Mouse (Mus musculus) cerebellum, adult 2 months (tissue): Measurements from ENCODE around the gene Foxc2. TPM values are rescaled to one million over a fixed set of nuclear protein-coding genes. Genes with fewer than 3 reads are reported as not detected.
A peak's percentile ranks its signal among the peaks of the same experiment; 100 is the strongest.

Experiments
- DNase-seq, 2 experiments: peaks; one replicate each; pipeline ENCODE4 v3.0.0; 2021
- H3K27ac ChIP-seq: fragments of 200-500 bp; 2 replicates; pipeline ENCODE4 v1.5.1; 2012; ENCODE audit warnings: low read length, control low read depth, inconsistent platforms; ENCODE audit not compliant: insufficient read depth
- H3K27me3 ChIP-seq: fragments of 200-500 bp; 2 replicates; pipeline ENCODE4 v1.6.1; 2012; ENCODE audit warnings: inconsistent platforms, mild to moderate bottlenecking, low read length, moderate library complexity; ENCODE audit not compliant: control insufficient read depth, insufficient read depth
- H3K4me1 ChIP-seq: fragments of 200-500 bp; 2 replicates; pipeline ENCODE4 v1.6.1; 2011; ENCODE audit warnings: low read length; ENCODE audit not compliant: control insufficient read depth, insufficient read depth
- H3K4me3 ChIP-seq: fragments of 200-500 bp; replicated peaks from 2 replicates; pipeline ENCODE3; 2011; ENCODE audit warnings: mild to moderate bottlenecking, low read depth, low read length, control low read depth; ENCODE audit not compliant: insufficient read depth
- CTCF ChIP-seq: fragments of 200-500 bp; IDR thresholded peaks from 2 replicates; pipeline ENCODE4 v1.5.1; 2011; ENCODE audit warnings: low read depth, mild to moderate bottlenecking, control low read depth, low read length, moderate library complexity, borderline replicate concordance; ENCODE audit not compliant: insufficient read depth
- POLR2A ChIP-seq: fragments of 200-500 bp; IDR thresholded peaks from 2 replicates; pipeline ENCODE4 v1.6.1; 2011; ENCODE audit warnings: low read length, control low read depth, borderline replicate concordance; ENCODE audit not compliant: insufficient read depth
- WGBS: fragments of 180-500 bp; shearing (Covaris S2); methylation state at CpG from one replicate; pipeline ENCODE4 v1.1.7; 2018; 5-methylcytosine and 5-hydroxymethylcytosine counted together
- polyA plus RNA-seq: library from polyadenylated mRNA; depleted of rRNA; stranded (reverse); fragments of >200 nt; gene quantifications from 2 replicates; pipeline ENCODE4 v1.2.3, GENCODE M21; 2012

Foxc2 gene
- polyA plus RNA-seq, 1 experiment, result 0.34 TPM

DNA sequence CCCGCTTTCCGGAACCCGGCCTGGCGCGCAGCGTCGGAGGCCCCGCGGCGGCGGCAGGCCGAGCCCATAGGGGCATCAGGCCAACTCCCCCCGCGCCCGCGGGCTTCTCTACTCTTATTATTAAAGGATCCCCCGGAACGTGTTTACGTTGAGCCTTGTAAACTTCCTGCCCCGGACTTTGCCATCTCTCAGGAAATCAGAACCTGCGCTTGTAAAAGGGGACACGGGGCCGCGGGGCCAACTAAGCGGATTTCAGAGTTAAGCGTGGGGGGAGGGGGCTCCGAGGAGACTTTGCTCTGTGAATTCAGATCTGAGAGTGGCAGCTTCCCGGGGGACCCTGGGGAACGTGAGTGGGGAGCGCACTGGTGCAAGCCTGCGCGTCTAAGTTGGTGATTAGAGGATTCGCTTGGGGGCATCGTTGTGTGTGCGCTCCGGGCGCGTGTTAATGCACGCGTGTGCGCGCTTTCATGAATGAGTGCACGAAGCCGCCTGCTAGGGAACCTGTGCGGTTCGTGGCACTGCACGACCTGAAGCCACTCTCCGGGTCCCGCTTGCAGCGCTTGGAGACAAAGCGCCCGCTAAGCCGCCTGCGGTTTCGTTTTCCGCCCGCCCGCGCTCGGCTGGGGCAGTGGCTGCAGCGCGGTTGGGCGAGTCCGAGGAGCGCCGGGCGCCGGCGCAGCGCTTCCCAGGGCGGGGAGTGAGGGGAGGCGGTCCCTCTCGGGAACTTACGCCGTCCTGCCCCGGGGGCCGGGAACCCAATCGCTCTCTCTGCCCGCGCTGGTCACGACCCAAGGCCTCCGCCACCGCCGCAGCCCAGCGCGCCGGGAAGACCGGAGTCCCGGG, 32.7 kb upstream of the Foxc2 start:
- Histone ChIP-seq H3K27ac (no peak overlapping the region), H3K27me3 (peaks cover 10% of the 10 kb centered on the region; the same call in 1 of the 2 replicates), H3K4me1 (no peaks in the 10 kb centered on the region), H3K4me3 (peak overlapping the region; percentile 34)
- under 1% methylated on average over 89 of the region's 89 CpGs for WGBS
- no peak for TF ChIP-seq POLR2A
- no peak for TF ChIP-seq CTCF
- DNase-seq, result no peak

DNA sequence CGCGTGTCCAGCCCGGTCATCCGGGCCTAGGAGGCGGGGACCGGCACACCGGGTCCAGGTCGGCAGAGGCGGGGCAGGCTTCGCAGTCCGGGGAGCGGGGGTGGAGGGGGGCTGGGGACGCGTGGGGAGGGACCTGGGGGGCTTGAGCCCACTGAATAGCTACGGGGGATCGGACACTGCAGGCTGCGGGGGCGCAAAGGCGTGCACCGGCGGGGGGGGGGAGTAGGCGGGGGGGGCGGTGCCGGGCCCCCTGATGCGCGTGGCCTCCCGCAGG, 32.1 kb upstream of the Foxc2 start:
- Histone ChIP-seq H3K27ac (no peak overlapping the region), H3K27me3 (peaks cover 10% of the 10 kb centered on the region; the same call in 1 of the 2 replicates), H3K4me1 (no peaks in the 10 kb centered on the region), H3K4me3 (peak overlapping the region; percentile 1)
- no peak for DNase-seq
- 1% methylated on average over 21 of the region's 27 CpGs for WGBS
- TF ChIP-seq POLR2A (no peak), CTCF (no peak)

DNA sequence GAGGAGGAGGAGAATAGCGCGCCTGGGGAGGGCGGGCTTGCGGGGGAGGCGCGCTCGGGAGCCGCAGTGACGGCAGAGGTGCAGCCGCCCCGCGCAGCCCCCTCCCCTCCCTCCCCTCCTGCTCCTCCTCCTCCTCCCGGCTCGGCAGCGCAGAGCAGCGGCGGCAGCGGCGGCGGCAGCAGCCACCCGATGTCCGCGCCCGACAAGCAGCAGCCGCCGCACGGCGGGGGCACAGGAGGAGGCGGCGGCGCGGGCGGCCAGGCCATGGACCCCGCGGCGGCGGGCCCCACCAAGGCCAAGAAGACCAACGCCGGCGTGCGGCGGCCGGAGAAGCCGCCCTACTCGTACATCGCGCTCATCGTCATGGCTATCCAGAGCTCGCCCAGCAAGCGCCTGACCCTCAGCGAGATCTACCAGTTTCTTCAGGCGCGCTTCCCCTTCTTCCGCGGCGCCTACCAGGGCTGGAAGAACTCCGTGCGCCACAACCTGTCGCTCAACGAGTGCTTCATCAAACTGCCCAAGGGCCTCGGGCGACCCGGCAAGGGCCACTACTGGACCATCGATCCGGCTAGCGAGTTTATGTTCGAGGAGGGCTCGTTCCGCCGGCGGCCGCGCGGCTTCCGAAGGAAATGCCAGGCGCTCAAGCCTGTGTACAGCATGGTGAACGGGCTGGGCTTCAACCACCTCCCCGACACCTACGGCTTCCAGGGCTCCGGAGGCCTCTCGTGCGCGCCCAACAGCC, 31.6 kb upstream of the Foxc2 start, which contains the start of gene Foxf1:
Gene Foxf1 (plus strand): TSS at position 177 of the 742 bp plus-strand sequence.
- Histone ChIP-seq H3K27me3 (peaks cover 11% of the 10 kb centered on the region; the same call in 1 of the 2 replicates), H3K4me3 (peak within 1 kb of the TSS; percentile 34), H3K4me1 (no peaks in the 10 kb centered on the region), H3K27ac (no peak within 1 kb of the TSS)
- no peak for DNase-seq
- under 1% methylated on average over 50 of the region's 83 CpGs for WGBS
- TF ChIP-seq POLR2A, result no peak
- TF ChIP-seq CTCF, result no peak

DNA sequence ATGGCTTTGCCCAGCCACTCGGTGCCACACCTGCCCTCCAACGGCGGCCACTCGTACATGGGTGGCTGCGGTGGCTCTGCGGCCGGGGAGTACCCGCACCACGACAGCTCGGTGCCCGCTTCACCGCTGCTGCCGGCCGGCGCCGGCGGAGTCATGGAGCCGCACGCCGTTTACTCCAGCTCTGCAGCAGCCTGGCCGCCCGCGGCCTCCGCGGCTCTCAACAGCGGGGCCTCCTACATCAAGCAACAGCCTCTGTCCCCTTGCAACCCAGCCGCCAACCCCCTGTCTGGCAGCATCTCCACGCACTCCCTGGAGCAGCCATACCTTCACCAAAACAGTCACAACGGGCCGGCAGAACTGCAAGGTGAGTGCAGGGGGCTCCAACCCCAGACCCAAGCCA, 31.0 kb upstream of the Foxc2 start:
- H3K4me3 ChIP-seq, result no peak overlapping the region
- TF ChIP-seq CTCF (no peak), POLR2A (no peak)
- WGBS, result 7% methylated on average over 30 of the region's 30 CpGs

DNA sequence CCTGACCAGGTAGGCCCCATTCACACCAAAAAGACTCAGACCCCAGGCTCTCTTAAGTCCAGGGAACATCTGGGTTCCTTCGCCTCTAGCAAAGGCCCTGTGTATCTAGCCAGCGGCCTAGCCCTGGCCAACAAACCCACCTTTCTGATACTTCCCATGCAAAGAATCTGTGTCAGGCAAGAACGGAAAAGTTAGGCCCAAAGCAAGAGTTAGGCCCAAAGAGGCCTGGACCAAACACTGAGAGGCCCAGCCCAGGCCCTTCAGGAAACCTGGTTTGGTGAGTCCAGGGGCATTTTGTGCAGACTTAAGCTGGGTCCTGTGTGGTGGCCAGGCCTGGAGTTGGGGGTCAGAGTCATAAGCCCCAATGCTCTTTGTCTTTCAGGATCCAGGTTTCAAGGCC, 30.4 kb upstream of the Foxc2 start:
- no peak overlapping the region for H3K4me3 ChIP-seq
- H3K4me1 ChIP-seq, result no peaks in the 10 kb centered on the region
- 76% methylated on average over 3 of the region's 3 CpGs for WGBS
- no peak for DNase-seq
- peaks cover 12% of the 10 kb centered on the region; the same call in 1 of the 2 replicates for H3K27me3 ChIP-seq
- TF ChIP-seq CTCF (no peak), POLR2A (no peak)
- H3K27ac ChIP-seq, result no peak overlapping the region

More for the DNA sequence above, 31.0 kb upstream of the Foxc2 start:
- no peaks in the 10 kb centered on the region for H3K4me1 ChIP-seq
- H3K27me3 ChIP-seq, result peaks cover 12% of the 10 kb centered on the region; the same call in 1 of the 2 replicates
- no peak overlapping the region for H3K27ac ChIP-seq
- DNase-seq, result no peak

DNA sequence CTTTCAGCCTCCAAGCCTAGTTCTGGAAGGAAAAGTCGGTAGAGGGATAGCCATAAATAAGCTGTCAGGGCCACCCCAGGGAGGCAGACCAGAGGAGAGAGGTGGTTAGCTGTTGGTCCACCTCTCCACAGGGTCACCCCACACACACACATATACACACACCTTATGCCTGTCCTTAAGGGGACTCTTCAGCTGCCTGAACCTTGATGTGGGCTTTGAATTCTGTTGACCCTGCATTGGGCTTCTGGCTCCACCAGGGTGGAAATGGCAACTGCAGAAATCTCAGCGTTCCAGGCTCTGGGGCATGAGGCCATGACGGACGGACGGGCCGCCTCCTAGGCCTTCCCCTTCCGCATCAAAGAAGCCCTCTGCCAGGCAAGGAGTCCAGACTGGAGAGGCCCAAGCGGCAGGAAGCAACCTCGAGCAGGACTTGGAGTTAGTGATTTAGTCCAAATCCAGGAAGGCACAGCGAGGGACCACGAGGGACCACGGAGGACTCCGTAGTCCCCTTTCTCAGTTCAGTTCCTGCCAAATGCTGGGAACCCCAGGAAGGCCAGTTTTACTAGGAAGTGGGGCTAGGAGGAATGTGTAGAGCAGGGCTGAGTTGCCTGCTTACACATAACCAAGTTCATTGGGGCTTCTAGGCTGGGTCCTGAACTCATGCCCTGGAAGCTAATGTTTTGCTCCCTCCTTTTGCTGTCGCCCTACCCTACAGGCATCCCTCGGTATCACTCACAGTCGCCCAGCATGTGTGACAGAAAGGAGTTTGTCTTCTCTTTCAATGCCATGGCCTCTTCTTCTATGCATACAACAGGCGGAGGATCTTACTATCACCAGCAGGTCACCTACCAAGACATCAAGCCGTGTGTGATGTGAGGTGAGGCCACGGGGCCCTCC, 29.7 kb upstream of the Foxc2 start:
- H3K27ac ChIP-seq, result no peak overlapping the region
- no peak for TF ChIP-seq POLR2A
- peaks cover 10% of the 10 kb centered on the region; the same call in 1 of the 2 replicates for H3K27me3 ChIP-seq
- no peak overlapping the region for H3K4me3 ChIP-seq
- WGBS, result 34% methylated on average over 19 of the region's 19 CpGs
- no peak for DNase-seq
- H3K4me1 ChIP-seq, result no peaks in the 10 kb centered on the region

DNA sequence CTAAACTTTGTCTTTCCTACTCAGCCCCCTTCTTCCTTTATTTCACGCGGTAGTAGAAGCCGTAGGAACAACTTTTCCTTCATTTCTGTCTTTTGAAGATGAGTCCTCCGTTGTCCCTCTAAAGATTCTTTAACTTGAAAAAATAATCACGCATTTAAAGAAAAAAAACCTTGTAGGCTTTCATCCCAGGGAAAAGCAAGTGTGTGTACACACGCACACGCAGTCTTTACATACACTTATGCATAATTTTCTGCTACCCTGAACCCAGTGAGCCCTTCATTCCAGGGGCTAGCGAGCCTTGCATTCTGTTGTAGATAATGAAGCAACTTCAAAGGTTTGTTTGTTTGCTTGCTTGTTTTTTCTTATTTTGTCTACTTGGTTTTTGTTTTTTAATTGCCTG, 27.7 kb upstream of the Foxc2 start:
- H3K4me3 ChIP-seq, result no peak overlapping the region
- peaks cover 7% of the 10 kb centered on the region; the same call in 1 of the 2 replicates for H3K27me3 ChIP-seq
- TF ChIP-seq POLR2A (no peak), CTCF (no peak)
- WGBS, result 6% methylated on average over 8 of the region's 8 CpGs
- H3K4me1 ChIP-seq, result peaks cover 2% of the 10 kb centered on the region; the same call in 1 of the 2 replicates
- H3K27ac ChIP-seq, result no peak overlapping the region
- no peak for DNase-seq
